Mouse (Mus musculus) forebrain, embryonic 12.5 days (tissue): ENCODE results near the gene Pawr. TPM values are rescaled to one million over a fixed set of nuclear protein-coding genes. Genes with fewer than 3 reads are reported as not detected.

Experiments
- ATAC-seq: fragments of 200-750 bp; cut with Nextera tagmentation; 2 replicates; pipeline ENCODE4 v1.8.0; 2017; ENCODE audit warnings: moderate TSS enrichment; ENCODE audit not compliant: low FRiP score
- H3K27ac ChIP-seq: fragments of 300-500 bp; sonication (generic); 2 replicates; pipeline ENCODE4 v1.5.1; 2016; ENCODE audit warnings: mild to moderate bottlenecking
- H3K27me3 ChIP-seq: fragments of 300-500 bp; sonication (generic); 2 replicates; pipeline ENCODE4 v1.6.1; 2016; ENCODE audit warnings: mild to moderate bottlenecking
- H3K36me3 ChIP-seq: fragments of 300-500 bp; sonication (generic); replicated peaks from 2 replicates; pipeline ENCODE4 v1.6.1; 2016; ENCODE audit warnings: mild to moderate bottlenecking
- H3K4me1 ChIP-seq: fragments of 300-500 bp; sonication (generic); 2 replicates; pipeline ENCODE4 v1.6.1; 2016
- H3K4me2 ChIP-seq: fragments of 300-500 bp; sonication (generic); 2 replicates; pipeline ENCODE4 v1.6.1; 2016; ENCODE audit warnings: mild to moderate bottlenecking, moderate library complexity
- H3K4me3 ChIP-seq: fragments of 300-500 bp; sonication (generic); replicated peaks from 2 replicates; pipeline ENCODE4 v1.5.1; 2016; ENCODE audit warnings: mild to moderate bottlenecking
- H3K9ac ChIP-seq: fragments of 300-500 bp; sonication (generic); 2 replicates; pipeline ENCODE4 v1.6.1; 2016; ENCODE audit warnings: mild to moderate bottlenecking
- H3K9me3 ChIP-seq: fragments of 300-500 bp; sonication (generic); 2 replicates; pipeline ENCODE4 v1.6.1; 2016
- WGBS: fragments of 180-500 bp; shearing (Covaris S2); methylation state at CpG from one replicate; pipeline ENCODE4 v1.1.7; 2016; 5-methylcytosine and 5-hydroxymethylcytosine counted together
- microRNA-seq: library from miRNA; unstranded; fragments of <30 nt; microRNA quantifications from one replicate; pipeline ENCODE4, GENCODE M21; 2017
- polyA plus RNA-seq: library from polyadenylated mRNA; unstranded; fragments of >200 nt; fragmentation: Nextera tagmentation; extraction: Ambion mirVana; gene quantifications from 2 replicates; pipeline ENCODE4 v1.2.1, GENCODE M21; 2016

Gene Pawr
- polyA plus RNA-seq, 1 experiment from 2014 or later, result 13.3 TPM

DNA sequence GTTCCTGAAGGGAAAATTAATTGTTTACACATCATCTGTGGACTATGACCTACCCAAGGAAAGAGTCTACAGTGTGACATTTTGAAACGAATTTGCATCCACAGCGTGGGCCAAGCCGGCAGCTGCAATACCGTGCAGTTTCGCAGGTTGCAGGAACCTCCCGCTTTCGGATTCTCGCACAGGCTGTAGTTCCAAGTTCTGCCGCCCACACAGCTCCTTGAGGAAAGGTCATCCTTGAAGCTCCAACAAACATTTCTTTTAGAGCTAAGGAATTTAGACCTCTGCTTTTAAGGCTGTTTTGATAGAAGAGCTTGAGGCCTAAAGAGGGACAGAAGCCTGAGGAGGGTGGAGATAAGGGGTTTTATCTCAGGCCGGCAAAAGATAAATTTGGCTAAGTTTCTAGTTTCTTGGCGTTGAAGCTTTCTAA, 122.8 kb downstream of the Pawr start:
- ATAC-seq, result no peak
- Histone ChIP-seq H3K9ac (no peak overlapping the region), H3K4me3 (no peak overlapping the region), H3K36me3 (no peaks in the 10 kb centered on the region), H3K4me1 (no peaks in the 10 kb centered on the region), H3K9me3 (no peaks in the 10 kb centered on the region), H3K27ac (no peak overlapping the region), H3K27me3 (no peaks in the 10 kb centered on the region), H3K4me2 (no peak overlapping the region)
- WGBS, result 94% methylated on average over 11 of the region's 11 CpGs

GRCm38 (mm10) chr10:108455204-108455603, 123.3 kb downstream of the Pawr start:
- Histone ChIP-seq H3K27ac (no peak overlapping the region), H3K9me3 (no peaks in the 10 kb centered on the region), H3K36me3 (no peaks in the 10 kb centered on the region), H3K9ac (no peak overlapping the region), H3K4me2 (no peak overlapping the region), H3K27me3 (no peaks in the 10 kb centered on the region), H3K4me3 (no peak overlapping the region), H3K4me1 (no peaks in the 10 kb centered on the region)
- no peak for ATAC-seq
- WGBS, result 80% methylated on average over 10 of the region's 10 CpGs

DNA sequence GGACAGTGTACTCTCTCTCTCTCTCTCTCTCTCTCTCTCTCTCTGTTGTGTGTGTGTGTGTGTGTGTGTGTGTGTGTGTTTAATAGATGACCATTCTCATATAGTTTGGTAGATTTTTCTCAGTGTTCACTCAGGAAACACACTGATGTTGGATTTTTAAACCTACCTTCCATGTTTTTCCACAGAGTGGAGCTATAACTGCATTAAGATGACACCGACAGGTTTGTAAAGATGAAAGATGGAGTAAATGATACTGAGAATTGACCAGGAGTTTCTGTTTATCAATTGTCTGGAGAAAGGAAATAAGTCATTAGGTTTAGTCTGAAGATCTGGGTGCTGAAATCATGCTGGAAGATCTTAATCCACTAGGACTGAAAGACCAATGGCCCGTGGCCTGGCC, 124.0 kb downstream of the Pawr start:
- no peaks in the 10 kb centered on the region for H3K9me3 ChIP-seq
- no peak overlapping the region for H3K4me3 ChIP-seq
- no peaks in the 10 kb centered on the region for H3K4me1 ChIP-seq
- no peak overlapping the region for H3K9ac ChIP-seq
- H3K36me3 ChIP-seq, result no peaks in the 10 kb centered on the region
- 86% methylated on average over 2 of the region's 2 CpGs for WGBS
- no peak for ATAC-seq
- H3K4me2 ChIP-seq, result no peak overlapping the region
- no peak overlapping the region for H3K27ac ChIP-seq
- H3K27me3 ChIP-seq, result no peaks in the 10 kb centered on the region

DNA sequence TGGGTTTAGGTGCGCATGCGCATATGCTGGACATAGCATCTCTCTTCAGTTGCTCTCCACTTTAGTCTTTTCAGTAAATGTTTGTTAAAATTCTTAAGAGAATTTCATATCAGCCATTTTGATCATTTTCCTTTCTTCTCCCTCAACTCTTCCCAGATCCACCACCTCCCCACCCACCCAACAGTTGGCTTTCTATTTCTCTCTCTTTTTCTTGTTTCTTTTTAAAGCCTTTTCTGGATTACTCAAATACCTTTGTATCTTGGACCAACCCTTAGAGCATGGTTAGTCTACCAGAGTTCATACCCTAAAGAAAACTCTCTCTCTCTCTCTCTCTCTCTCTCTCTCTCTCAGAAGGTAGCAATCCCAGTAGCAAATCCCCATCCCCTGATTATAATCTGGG, 125.1 kb downstream of the Pawr start:
- ATAC-seq, result no peak
- no peak overlapping the region for H3K4me2 ChIP-seq
- H3K4me1 ChIP-seq, result no peaks in the 10 kb centered on the region
- H3K27ac ChIP-seq, result no peak overlapping the region
- no peaks in the 10 kb centered on the region for H3K9me3 ChIP-seq
- H3K4me3 ChIP-seq, result no peak overlapping the region
- H3K36me3 ChIP-seq, result no peaks in the 10 kb centered on the region
- whole genome bisulfite sequencing, result 91% methylated on average over 2 of the region's 2 CpGs
- H3K27me3 ChIP-seq, result no peaks in the 10 kb centered on the region
- H3K9ac ChIP-seq, result no peak overlapping the region

GRCm38 (mm10) chr10:108461862-108462261, 129.9 kb downstream of the Pawr start:
- H3K4me1 ChIP-seq, result no peaks in the 10 kb centered on the region
- H3K9me3 ChIP-seq, result no peaks in the 10 kb centered on the region
- no peak overlapping the region for H3K4me2 ChIP-seq
- no peak overlapping the region for H3K27ac ChIP-seq
- no peak overlapping the region for H3K4me3 ChIP-seq
- H3K27me3 ChIP-seq, result no peaks in the 10 kb centered on the region
- no peak overlapping the region for H3K9ac ChIP-seq
- no peaks in the 10 kb centered on the region for H3K36me3 ChIP-seq
- ATAC-seq, result no peak
- 64% methylated on average over 2 of the region's 2 CpGs for WGBS

Small RNA genes lying within 50 kb of the gene (microRNA-seq; reads per million reads assigned to microRNA genes)
- gene Gm25591, result not detected

Other genes starting within 250 kb of the Pawr start
- gene Ppp1r12a, start 169.9 kb upstream of the Pawr start, polyA plus RNA-seq, result 81.4 and 84.7 TPM in 2 replicates